Mouse (Mus musculus): Measurements from ENCODE around the gene Usp54. TPM values are rescaled to one million over a fixed set of nuclear protein-coding genes. Genes with fewer than 3 reads are reported as not detected.

Gene Usp54
- total RNA-seq, 2 experiments from 2014 or later: 4.1 to 9.4 TPM

- ATAC-seq (replicated peaks; ENCODE audit: poor library complexity, severe bottlenecking): no peak
These were observed 96.1 kb downstream of the Usp54 start for GRCm38 (mm10) chr14:20544467-20545411.

GRCm38 (mm10) chr14:20529643-20530042 is 111.2 kb downstream of the Usp54 start:
- no peak for ATAC-seq (replicated peaks; ENCODE audit: poor library complexity, severe bottlenecking)

- ATAC-seq (replicated peaks; ENCODE audit: poor library complexity, severe bottlenecking): no peak
These were observed 120.7 kb downstream of the Usp54 start for GRCm38 (mm10) chr14:20520179-20520578.

- peak; percentile 75 for ATAC-seq (replicated peaks; ENCODE audit: poor library complexity, severe bottlenecking)
These were observed 132.4 kb downstream of the Usp54 start for GRCm38 (mm10) chr14:20508424-20508823.

GRCm38 (mm10) chr14:20502966-20503365 is 137.9 kb downstream of the Usp54 start:
- peak; percentile 35 for ATAC-seq (replicated peaks; ENCODE audit: poor library complexity, severe bottlenecking)

- no peak for ATAC-seq (replicated peaks; ENCODE audit: poor library complexity, severe bottlenecking)
These were observed 140.9 kb downstream of the Usp54 start for GRCm38 (mm10) chr14:20499982-20500381.

Other genes with a start within 250 kb of the Usp54 start
- gene Mrps16, start 247.4 kb downstream of the Usp54 start, total RNA-seq (2014; fragmentation: Nextera tagmentation): 81.8 and 96.0 TPM in 2 replicates
- 44.8 and 46.8 TPM in 2 replicates for gene Mrps16, start 247.4 kb downstream of the Usp54 start, total RNA-seq (2017)
- not detected in 2 replicates for gene Cfap70, start 188.8 kb downstream of the Usp54 start, total RNA-seq (2014; fragmentation: Nextera tagmentation)
- gene Cfap70, start 188.8 kb downstream of the Usp54 start, total RNA-seq (2017): not detected in 2 replicates
- gene Anxa7, start 160.9 kb downstream of the Usp54 start, total RNA-seq (2014; fragmentation: Nextera tagmentation): 56.9 and 70.7 TPM in 2 replicates
- gene Anxa7, start 160.9 kb downstream of the Usp54 start, total RNA-seq (2017): 59.0 and 59.1 TPM in 2 replicates
- 3.2 and 4.4 TPM in 2 replicates for gene Mss51, start 144.2 kb downstream of the Usp54 start, total RNA-seq (2014; fragmentation: Nextera tagmentation)
- gene Mss51, start 144.2 kb downstream of the Usp54 start, total RNA-seq (2017): 0.72 and 1.3 TPM in 2 replicates
- gene Ppp3cb, start 94.5 kb downstream of the Usp54 start, total RNA-seq (2014; fragmentation: Nextera tagmentation): 108 and 132 TPM in 2 replicates
- gene Ppp3cb, start 94.5 kb downstream of the Usp54 start, total RNA-seq (2017): 52.9 and 74.9 TPM in 2 replicates
- not detected in 2 replicates for gene Myoz1, start 15.5 kb upstream of the Usp54 start, total RNA-seq (2014; fragmentation: Nextera tagmentation)
- gene Myoz1, start 15.5 kb upstream of the Usp54 start, total RNA-seq (2017): not detected in 2 replicates
- 0.32 and 0.56 TPM in 2 replicates for gene Synpo2l, start 27.3 kb upstream of the Usp54 start, total RNA-seq (2014; fragmentation: Nextera tagmentation)
- gene Synpo2l, start 27.3 kb upstream of the Usp54 start, total RNA-seq (2017): not detected in 2 replicates
- 102 and 121 TPM in 2 replicates for gene Sec24c, start 33.2 kb upstream of the Usp54 start, total RNA-seq (2014; fragmentation: Nextera tagmentation)
- gene Sec24c, start 33.2 kb upstream of the Usp54 start, total RNA-seq (2017): 88.3 and 103 TPM in 2 replicates
- 9.0 and 9.3 TPM in 2 replicates for gene Fut11, start 53.9 kb upstream of the Usp54 start, total RNA-seq (2014; fragmentation: Nextera tagmentation)
- gene Fut11, start 53.9 kb upstream of the Usp54 start, total RNA-seq (2017): 7.5 and 9.3 TPM in 2 replicates
- gene Chchd1, start 61.9 kb upstream of the Usp54 start, total RNA-seq (2014; fragmentation: Nextera tagmentation): 193 and 202 TPM in 2 replicates
- gene Chchd1, start 61.9 kb upstream of the Usp54 start, total RNA-seq (2017): 130 and 186 TPM in 2 replicates
- gene Zswim8, start 66.5 kb upstream of the Usp54 start, total RNA-seq (2014; fragmentation: Nextera tagmentation): 47.5 and 51.8 TPM in 2 replicates
- 21.1 and 23.2 TPM in 2 replicates for gene Zswim8, start 66.5 kb upstream of the Usp54 start, total RNA-seq (2017)
- 24.5 and 27.8 TPM in 2 replicates for gene Ndst2, start 93.5 kb upstream of the Usp54 start, total RNA-seq (2014; fragmentation: Nextera tagmentation)
- 6.2 and 7.2 TPM in 2 replicates for gene Ndst2, start 93.5 kb upstream of the Usp54 start, total RNA-seq (2017)
- gene Camk2g, start 153.0 kb upstream of the Usp54 start, total RNA-seq (2014; fragmentation: Nextera tagmentation): 28.0 and 35.2 TPM in 2 replicates
- gene Camk2g, start 153.0 kb upstream of the Usp54 start, total RNA-seq (2017): 50.3 and 65.9 TPM in 2 replicates
- 2.9 and 4.2 TPM in 2 replicates for gene Plau, start 195.6 kb upstream of the Usp54 start, total RNA-seq (2014; fragmentation: Nextera tagmentation)
- gene Plau, start 195.6 kb upstream of the Usp54 start, total RNA-seq (2017): 7.5 and 9.1 TPM in 2 replicates

All from granulocyte monocyte progenitor cell, adult 5-6 weeks (primary cell).